Mouse (Mus musculus) forebrain, postnatal 0 days (tissue): ENCODE results near the gene Gm3402. TPM values are rescaled to one million over a fixed set of nuclear protein-coding genes. Genes with fewer than 3 reads are reported as not detected.
"Not testable (repeated sequence)": the region's sequence is repeated elsewhere in the genome, so short reads cannot be mapped to it uniquely, and the experiment has no call there.

Source experiments
- ATAC-seq: fragments of 200-750 bp; cut with Nextera tagmentation; 2 replicates; pipeline ENCODE4 v1.8.0; 2017; ENCODE audit warnings: mild to moderate bottlenecking, moderate library complexity
- DNase-seq: peaks from one replicate; pipeline ENCODE4 v3.0.0-alpha.2; 2015
- H3K27ac ChIP-seq: fragments of 300-500 bp; sonication (generic); 2 replicates; pipeline ENCODE4 v1.5.1; 2014; ENCODE audit warnings: low read depth, mild to moderate bottlenecking, antibody characterized with exemption, low read length, moderate library complexity, mixed read lengths
- H3K27me3 ChIP-seq: fragments of 300-500 bp; sonication (generic); 2 replicates; pipeline ENCODE4 v1.6.1; 2014; ENCODE audit warnings: mild to moderate bottlenecking, low read length, mixed read lengths; ENCODE audit not compliant: insufficient read depth
- H3K36me3 ChIP-seq: fragments of 300-500 bp; sonication (generic); 2 replicates; pipeline ENCODE4 v1.6.1; 2014; ENCODE audit warnings: mild to moderate bottlenecking, moderate library complexity; ENCODE audit not compliant: insufficient read depth
- H3K4me1 ChIP-seq: fragments of 300-500 bp; sonication (generic); 2 replicates; pipeline ENCODE4 v1.6.1; 2014; ENCODE audit warnings: antibody characterized with exemption; ENCODE audit not compliant: insufficient read depth
- H3K4me2 ChIP-seq: fragments of 300-500 bp; sonication (generic); 2 replicates; pipeline ENCODE4 v1.6.1; 2014; ENCODE audit warnings: low read depth, mild to moderate bottlenecking, moderate library complexity
- H3K4me3 ChIP-seq: fragments of 300-500 bp; sonication (generic); 2 replicates; pipeline ENCODE4 v1.5.1; 2014; ENCODE audit warnings: low read depth, low read length, mixed read lengths
- H3K9ac ChIP-seq: fragments of 300-500 bp; sonication (generic); 2 replicates; pipeline ENCODE4 v1.6.1; 2014; ENCODE audit warnings: mild to moderate bottlenecking
- H3K9me3 ChIP-seq: fragments of 300-500 bp; sonication (generic); 2 replicates; pipeline ENCODE4 v1.6.1; 2016; ENCODE audit warnings: low read length
- CTCF ChIP-seq: sonication (generic); IDR thresholded peaks from 2 replicates; pipeline ENCODE4 v1.5.1; 2016; ENCODE audit warnings: antibody characterized with exemption, control low read depth, low read depth
- WGBS: fragments of 180-500 bp; shearing (Covaris S2); extraction: QIAGEN DNeasy Blood & Tissue Kit; methylation state at CpG from one replicate; pipeline ENCODE4 v1.1.7; 2014; 5-methylcytosine and 5-hydroxymethylcytosine counted together
- polyA plus RNA-seq: library from polyadenylated mRNA; unstranded; fragments of >200 nt; fragmentation: Nextera tagmentation; extraction: Ambion mirVana; gene quantifications from 2 replicates; pipeline ENCODE4 v1.2.1, GENCODE M21; 2015
- total RNA-seq: library from RNA; depleted of rRNA; stranded (reverse); fragments of >200 nt; gene quantifications from 2 replicates; pipeline ENCODE4 v1.2.3, GENCODE M21; 2014; rRNA removed

The Gm3402 gene
- total RNA-seq = not detected in 2 replicates
- not detected in 2 replicates for polyA plus RNA-seq

DNA sequence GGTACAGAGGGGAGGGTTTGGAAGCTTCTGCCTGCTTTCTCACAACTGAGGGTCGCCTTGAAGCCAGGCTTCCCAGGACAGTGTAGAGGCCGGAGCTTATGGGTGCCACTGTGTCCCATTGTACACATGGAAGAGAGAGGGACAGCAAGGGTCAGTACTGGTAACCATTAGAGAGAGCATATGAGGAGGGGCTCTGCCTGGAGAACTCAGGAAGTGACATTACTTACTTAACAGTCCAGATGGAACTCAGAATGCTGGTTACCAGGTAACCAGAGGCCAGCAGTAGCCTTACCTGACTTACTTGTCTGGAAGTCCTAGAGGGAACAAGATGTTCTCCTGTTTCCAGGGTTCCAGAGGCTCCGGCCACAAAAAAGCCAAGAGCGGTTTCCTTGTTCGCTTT is at the start of gene Gm3402:
Gene Gm3402 (plus strand): TSS at position 301 of the 400 bp plus-strand sequence.
- not testable (repeated sequence) for H3K9me3 ChIP-seq, H3K27me3 ChIP-seq, H3K4me3 ChIP-seq, H3K9ac ChIP-seq, H3K4me2 ChIP-seq, H3K4me1 ChIP-seq, ATAC-seq, H3K36me3 ChIP-seq, DNase-seq, H3K27ac ChIP-seq
- no CpG with 5 or more reads among the region's 5 CpGs for WGBS

DNA sequence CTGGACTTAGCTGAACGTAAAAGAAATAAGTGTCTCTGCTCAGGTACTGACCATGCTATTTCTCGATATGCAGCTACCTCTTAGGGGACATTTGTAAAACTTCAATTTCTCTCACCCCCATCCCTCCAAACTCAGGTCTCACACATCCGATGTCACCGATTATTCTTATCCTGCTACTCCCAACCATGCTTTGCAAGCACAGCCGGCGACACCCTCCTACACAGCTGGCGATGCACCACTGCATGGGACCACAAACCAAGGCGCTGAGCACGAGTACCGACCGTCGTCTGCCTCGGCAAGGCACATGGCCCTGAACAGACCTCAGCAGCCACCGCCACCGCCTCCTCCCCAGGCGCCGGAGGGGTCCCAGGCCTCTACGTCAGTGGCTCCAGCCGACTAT is 47.3 kb upstream of the Gm3402 start:
- no peak overlapping the region for H3K4me3 ChIP-seq
- no peaks in the 10 kb centered on the region; the same call in 1 of the 2 replicates for H3K36me3 ChIP-seq
- H3K9ac ChIP-seq = no peak overlapping the region
- DNase-seq = no peak
- 95% methylated on average over 19 of the region's 19 CpGs for WGBS
- no peak for ATAC-seq
- H3K4me1 ChIP-seq = no peaks in the 10 kb centered on the region
- no peak for TF ChIP-seq CTCF
- H3K27me3 ChIP-seq = no peaks in the 10 kb centered on the region
- no peak overlapping the region for H3K4me2 ChIP-seq
- no peak overlapping the region for H3K27ac ChIP-seq
- H3K9me3 ChIP-seq = no peaks in the 10 kb centered on the region

DNA sequence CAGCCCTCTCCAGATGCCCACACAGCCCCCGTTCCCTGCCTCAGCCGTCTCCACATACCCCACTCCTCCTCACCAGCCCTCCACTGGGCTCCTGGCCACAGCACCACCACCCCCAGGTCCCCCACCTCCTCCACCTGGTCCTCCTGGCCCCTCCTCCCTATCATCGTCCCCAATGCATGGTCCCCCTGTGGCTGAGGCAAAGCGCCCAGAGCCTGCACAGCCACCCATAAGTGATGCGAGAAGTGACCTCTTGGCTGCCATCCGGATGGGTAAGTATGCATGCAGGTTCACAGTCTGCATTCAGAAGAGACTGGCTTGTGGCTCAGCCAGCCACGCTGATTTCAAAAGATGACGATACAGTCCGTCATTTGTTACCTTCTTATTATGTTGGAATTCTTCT is 45.6 kb upstream of the Gm3402 start:
- TF ChIP-seq CTCF = no peak
- Histone ChIP-seq H3K27me3 (no peaks in the 10 kb centered on the region), H3K4me3 (no peak overlapping the region), H3K9me3 (no peaks in the 10 kb centered on the region), H3K36me3 (no peaks in the 10 kb centered on the region; the same call in 1 of the 2 replicates), H3K9ac (no peak overlapping the region), H3K27ac (no peak overlapping the region), H3K4me1 (no peaks in the 10 kb centered on the region), H3K4me2 (no peak overlapping the region)
- peak; percentile 14; the same call in 1 of the 2 replicates for ATAC-seq
- 74% methylated on average over 9 of the region's 9 CpGs for WGBS
- DNase-seq = no peak

DNA sequence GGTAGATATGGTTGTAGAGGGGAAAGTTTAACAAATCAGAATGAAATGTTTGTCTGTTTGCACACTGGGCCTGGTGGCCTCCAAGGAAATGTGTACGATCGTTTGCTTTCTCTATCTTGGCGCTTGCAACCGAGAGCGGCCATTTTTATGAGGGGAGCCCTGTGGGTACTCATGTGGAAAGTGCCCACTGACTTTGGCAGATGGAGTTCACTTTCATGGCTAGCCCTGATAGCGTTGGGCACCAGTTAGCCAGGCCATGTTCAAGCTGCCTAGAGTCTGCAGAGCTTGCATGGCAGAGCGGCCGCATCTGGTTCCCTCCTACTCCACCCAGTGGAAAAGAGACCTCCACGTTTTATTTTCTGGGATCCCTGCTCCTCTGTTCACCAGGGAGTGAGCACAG is 43.1 kb upstream of the Gm3402 start:
- Histone ChIP-seq H3K9me3 (no peaks in the 10 kb centered on the region), H3K27me3 (no peaks in the 10 kb centered on the region), H3K27ac (no peak overlapping the region), H3K4me2 (no peak overlapping the region), H3K9ac (no peak overlapping the region), H3K4me3 (no peak overlapping the region), H3K36me3 (no peaks in the 10 kb centered on the region), H3K4me1 (no peaks in the 10 kb centered on the region)
- 93% methylated on average over 9 of the region's 9 CpGs for WGBS
- no peak for TF ChIP-seq CTCF
- DNase-seq (no peak), ATAC-seq (no peak; the same call in 1 of the 2 replicates)

DNA sequence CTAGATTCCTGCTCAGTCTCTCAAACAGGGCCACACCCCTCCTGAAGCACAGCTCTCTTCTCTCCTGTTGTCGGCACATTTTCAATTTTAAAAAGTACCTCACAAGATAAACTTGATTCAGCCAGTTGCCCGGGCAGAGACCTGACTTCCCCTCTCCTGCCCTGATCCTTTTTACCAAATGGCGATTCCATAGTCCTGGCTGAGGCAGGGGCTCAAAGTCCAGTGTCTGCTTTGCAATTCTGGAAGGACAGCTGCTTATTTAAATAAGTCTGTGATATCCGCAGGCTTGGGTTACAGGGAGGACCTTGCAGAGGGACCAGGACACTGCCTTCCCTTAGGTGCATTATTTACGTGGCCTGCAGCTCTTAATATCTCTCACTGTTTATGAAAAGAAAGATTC is 42.6 kb upstream of the Gm3402 start:
- no peak overlapping the region for H3K4me2 ChIP-seq
- H3K9me3 ChIP-seq = no peaks in the 10 kb centered on the region
- no peak overlapping the region for H3K4me3 ChIP-seq
- WGBS = 91% methylated on average over 5 of the region's 5 CpGs
- DNase-seq (no peak), ATAC-seq (no peak)
- no peaks in the 10 kb centered on the region for H3K4me1 ChIP-seq
- no peak overlapping the region for H3K9ac ChIP-seq
- H3K27ac ChIP-seq = no peak overlapping the region
- no peaks in the 10 kb centered on the region for H3K27me3 ChIP-seq
- no peak for TF ChIP-seq CTCF
- H3K36me3 ChIP-seq = no peaks in the 10 kb centered on the region

DNA sequence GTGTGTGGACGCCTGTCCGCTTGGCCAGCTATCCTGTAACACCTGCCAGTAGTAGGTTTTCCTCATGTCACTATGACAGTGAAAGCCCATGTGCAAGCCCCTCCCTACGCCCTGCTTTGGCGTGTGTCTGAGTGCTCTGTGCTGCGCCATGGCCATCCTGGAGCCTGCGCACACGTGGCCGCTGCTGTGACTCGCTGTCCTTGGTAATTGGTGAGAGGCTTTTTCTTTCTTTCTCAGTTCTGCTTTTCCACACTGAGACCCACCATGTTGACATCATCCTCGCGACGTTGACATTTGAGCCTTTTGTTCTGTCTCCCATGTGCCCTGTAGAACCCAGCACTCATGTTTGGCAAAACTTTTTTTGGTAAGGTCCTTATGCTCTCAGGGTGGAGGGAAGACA is 42.1 kb upstream of the Gm3402 start:
- no peak for TF ChIP-seq CTCF
- WGBS = 89% methylated on average over 12 of the region's 12 CpGs
- no peak for DNase-seq
- Histone ChIP-seq H3K4me1 (no peaks in the 10 kb centered on the region), H3K27me3 (no peaks in the 10 kb centered on the region), H3K9me3 (no peaks in the 10 kb centered on the region), H3K4me2 (no peak overlapping the region), H3K4me3 (no peak overlapping the region), H3K27ac (no peak overlapping the region), H3K36me3 (no peaks in the 10 kb centered on the region), H3K9ac (no peak overlapping the region)
- ATAC-seq = peak; percentile 40

DNA sequence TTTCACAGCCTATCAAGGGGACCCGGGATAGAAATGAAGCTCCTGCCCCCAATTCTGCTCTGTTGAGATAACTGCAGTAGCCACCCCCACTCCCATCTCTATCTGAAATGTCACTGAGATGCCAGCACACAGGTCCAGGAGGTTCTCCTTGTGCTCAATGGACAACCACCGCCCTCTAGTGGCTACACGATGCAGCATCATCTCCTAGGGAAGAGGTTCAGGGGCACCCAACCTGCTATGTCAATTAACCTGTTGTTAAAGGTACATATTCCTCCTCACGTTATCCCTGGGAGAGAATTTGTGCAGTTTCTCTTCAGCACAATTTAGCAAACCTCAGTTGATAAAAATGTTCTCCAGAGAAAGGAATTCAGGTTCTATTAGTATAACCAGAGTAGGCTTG is 34.4 kb upstream of the Gm3402 start:
- not testable (repeated sequence) for ATAC-seq, H3K4me3 ChIP-seq, H3K27me3 ChIP-seq, H3K9me3 ChIP-seq, H3K36me3 ChIP-seq, H3K27ac ChIP-seq, H3K4me1 ChIP-seq, H3K4me2 ChIP-seq, H3K9ac ChIP-seq
- 9% methylated on average over 4 of the region's 4 CpGs for WGBS
- DNase-seq = peak; percentile 36
- TF ChIP-seq CTCF = peak; percentile 73

DNA sequence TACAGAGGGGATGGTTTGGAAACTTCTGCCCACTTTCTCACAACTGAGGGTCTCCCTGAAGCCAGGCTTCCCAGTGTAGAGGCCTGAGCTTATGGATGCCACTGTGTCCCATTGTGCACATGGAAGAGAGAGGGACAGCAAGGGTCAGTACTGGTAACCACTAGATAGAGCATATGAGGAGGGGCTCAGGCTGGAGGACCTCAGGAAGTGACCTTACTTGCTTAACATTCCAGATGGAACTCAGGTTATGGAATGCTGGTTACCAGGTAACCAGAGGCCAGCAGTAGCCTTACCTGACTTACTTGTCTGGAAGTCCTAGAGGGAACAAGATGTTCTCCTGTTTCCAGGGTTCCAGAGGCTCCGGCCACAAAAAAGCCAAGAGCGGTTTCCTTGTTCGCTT is 32.3 kb upstream of the Gm3402 start, which contains the start of gene Gm6408:
Gene Gm6408 (plus strand): TSS at position 301 of the 400 bp plus-strand sequence.
- not testable (repeated sequence) for H3K9ac ChIP-seq, H3K27me3 ChIP-seq, H3K4me1 ChIP-seq, H3K36me3 ChIP-seq, DNase-seq, H3K4me2 ChIP-seq, H3K9me3 ChIP-seq, ATAC-seq, H3K27ac ChIP-seq, H3K4me3 ChIP-seq
- no CpG with 5 or more reads among the region's 3 CpGs for WGBS
